Mouse (Mus musculus) ES-E14 (cell line): ENCODE measurements around the gene Gipc1.

Experiments used
- CHD2 ChIP-seq: IDR thresholded peaks from 2 replicates; pipeline ENCODE4 v1.6.1; 2014; ENCODE audit warnings: mild to moderate bottlenecking, low read depth, low read length, inconsistent platforms
- HCFC1 ChIP-seq: IDR thresholded peaks from 2 replicates; pipeline ENCODE4 v1.6.1; 2012; ENCODE audit warnings: low read length, inconsistent platforms, borderline replicate concordance; ENCODE audit not compliant: insufficient read depth
- MAFK ChIP-seq: IDR thresholded peaks from 2 replicates; pipeline ENCODE4 v1.6.1; 2014; ENCODE audit warnings: mild to moderate bottlenecking, low read depth, low read length, inconsistent platforms; ENCODE audit not compliant: insufficient read depth
- ZC3H11A ChIP-seq: IDR thresholded peaks from 2 replicates; pipeline ENCODE4 v1.6.1; 2012; ENCODE audit warnings: low read depth, mild to moderate bottlenecking, inconsistent platforms, low read length, borderline replicate concordance
- ZNF384 ChIP-seq: IDR thresholded peaks from 2 replicates; pipeline ENCODE4 v1.6.1; 2012; ENCODE audit warnings: low read depth, low read length, inconsistent platforms

GRCm38 (mm10) chr8:83699566-83699965 is 47.1 kb downstream of the Gipc1 start:
- no peak for TF ChIP-seq ZC3H11A
- no peak for TF ChIP-seq CHD2
- TF ChIP-seq HCFC1 = no peak
- no peak for TF ChIP-seq ZNF384
- no peak for TF ChIP-seq MAFK
